Mouse (Mus musculus) hindbrain, embryonic 16.5 days (tissue): Measurements from ENCODE around the gene Cyp2d11. TPM values are rescaled to one million over a fixed set of nuclear protein-coding genes. Genes with fewer than 3 reads are reported as not detected.
"Not testable (repeated sequence)": the region's sequence is repeated elsewhere in the genome, so short reads cannot be mapped to it uniquely, and the experiment has no call there.

Source experiments
- ATAC-seq: fragments of 200-750 bp; cut with Nextera tagmentation; 2 replicates; pipeline ENCODE4 v1.8.0; 2017; ENCODE audit warnings: moderate TSS enrichment, moderate library complexity
- H3K27ac ChIP-seq: fragments of 300-500 bp; sonication (generic); 2 replicates; pipeline ENCODE4 v1.5.1; 2014; ENCODE audit warnings: low read depth, mild to moderate bottlenecking, control low read depth, low read length, moderate library complexity
- H3K27me3 ChIP-seq: fragments of 300-500 bp; sonication (generic); replicated peaks from 2 replicates; pipeline ENCODE4 v1.6.1; 2014; ENCODE audit warnings: low read length; ENCODE audit not compliant: control insufficient read depth, insufficient read depth
- H3K36me3 ChIP-seq: fragments of 300-500 bp; sonication (generic); 2 replicates; pipeline ENCODE4 v1.6.1; 2014; ENCODE audit warnings: mild to moderate bottlenecking, low read length, moderate library complexity, mixed read lengths; ENCODE audit not compliant: control insufficient read depth, insufficient read depth
- H3K4me1 ChIP-seq: fragments of 300-500 bp; sonication (generic); 2 replicates; pipeline ENCODE4 v1.6.1; 2014; ENCODE audit warnings: low read depth, low read length; ENCODE audit not compliant: control insufficient read depth, insufficient read depth
- H3K4me2 ChIP-seq: fragments of 300-500 bp; sonication (generic); 2 replicates; pipeline ENCODE4 v1.6.1; 2014; ENCODE audit warnings: mild to moderate bottlenecking, low read length, control low read depth, moderate library complexity
- H3K4me3 ChIP-seq: fragments of 300-500 bp; sonication (generic); 2 replicates; pipeline ENCODE4 v1.5.1; 2014; ENCODE audit warnings: mild to moderate bottlenecking, low read length, control low read depth, moderate library complexity
- H3K9ac ChIP-seq: fragments of 300-500 bp; sonication (generic); 2 replicates; pipeline ENCODE4 v1.6.1; 2014; ENCODE audit warnings: low read depth, mild to moderate bottlenecking, control low read depth, low read length, moderate library complexity
- H3K9me3 ChIP-seq: fragments of 300-500 bp; sonication (generic); 2 replicates; pipeline ENCODE4 v1.6.1; 2014; ENCODE audit warnings: mild to moderate bottlenecking, low read length, moderate library complexity; ENCODE audit not compliant: control insufficient read depth
- WGBS: fragments of 180-500 bp; shearing (Covaris S2); extraction: QIAGEN DNeasy Blood & Tissue Kit; methylation state at CpG from one replicate; pipeline ENCODE4 v1.1.7; 2014; 5-methylcytosine and 5-hydroxymethylcytosine counted together
- polyA plus RNA-seq: library from polyadenylated mRNA; unstranded; fragments of >200 nt; fragmentation: Nextera tagmentation; extraction: Ambion mirVana; gene quantifications from 2 replicates; pipeline ENCODE4 v1.2.1, GENCODE M21; 2015

Gene Cyp2d11
- polyA plus RNA-seq, result not detected in 2 replicates

- WGBS, result 83% methylated on average over 2 of the region's 2 CpGs
- H3K9ac ChIP-seq, H3K4me3 ChIP-seq, H3K4me1 ChIP-seq, H3K9me3 ChIP-seq, ATAC-seq, H3K36me3 ChIP-seq, H3K27ac ChIP-seq, H3K4me2 ChIP-seq, H3K27me3 ChIP-seq: not testable (repeated sequence)
Observed at GRCm38 (mm10) chr15:82393922-82394321, at the start of gene Cyp2d11. TSS of gene Cyp2d11 (minus strand) at chr15:82394022.

- H3K4me2 ChIP-seq, result no peak overlapping the region
- H3K4me1 ChIP-seq, result no peaks in the 10 kb centered on the region
- H3K36me3 ChIP-seq, result no peaks in the 10 kb centered on the region
- H3K9me3 ChIP-seq, result 0 out of 2 replicates have a peak, but pooled peaks cover 3% of the 10 kb centered on the region
- no peak for ATAC-seq
- H3K9ac ChIP-seq, result no peak overlapping the region; the same call in 1 of the 2 replicates
- no peaks in the 10 kb centered on the region for H3K27me3 ChIP-seq
- no peak overlapping the region for H3K4me3 ChIP-seq
- WGBS, result 72% methylated on average over 5 of the region's 5 CpGs
- H3K27ac ChIP-seq, result no peak overlapping the region
Observed at GRCm38 (mm10) chr15:82437975-82438617, 44.3 kb upstream of the Cyp2d11 start.

- no peak overlapping the region for H3K4me3 ChIP-seq
- no peak overlapping the region for H3K9ac ChIP-seq
- H3K36me3 ChIP-seq, result no peaks in the 10 kb centered on the region
- 92% methylated on average over 2 of the region's 2 CpGs for WGBS
- H3K9me3 ChIP-seq, result 0 out of 2 replicates have a peak, but pooled peaks cover 3% of the 10 kb centered on the region
- H3K4me2 ChIP-seq, result no peak overlapping the region
- ATAC-seq, result no peak
- H3K27me3 ChIP-seq, result no peaks in the 10 kb centered on the region
- H3K4me1 ChIP-seq, result no peaks in the 10 kb centered on the region
- H3K27ac ChIP-seq, result no peak overlapping the region
Observed at GRCm38 (mm10) chr15:82435606-82436005, 41.8 kb upstream of the Cyp2d11 start.

GRCm38 (mm10) chr15:82435011-82435410, 41.2 kb upstream of the Cyp2d11 start:
- Histone ChIP-seq H3K27me3 (no peaks in the 10 kb centered on the region), H3K9me3 (0 out of 2 replicates have a peak, but pooled peaks cover 5% of the 10 kb centered on the region), H3K36me3 (no peaks in the 10 kb centered on the region), H3K27ac (no peak overlapping the region), H3K4me1 (no peaks in the 10 kb centered on the region), H3K4me2 (no peak overlapping the region), H3K4me3 (no peak overlapping the region), H3K9ac (no peak overlapping the region)
- WGBS, result 86% methylated on average over 3 of the region's 3 CpGs
- ATAC-seq, result no peak

GRCm38 (mm10) chr15:82434541-82434940, 40.7 kb upstream of the Cyp2d11 start:
- no peak for ATAC-seq
- no peak overlapping the region for H3K4me3 ChIP-seq
- WGBS, result 93% methylated on average over 3 of the region's 3 CpGs
- H3K9ac ChIP-seq, result no peak overlapping the region
- no peaks in the 10 kb centered on the region for H3K27me3 ChIP-seq
- H3K4me2 ChIP-seq, result no peak overlapping the region
- 0 out of 2 replicates have a peak, but pooled peaks cover 5% of the 10 kb centered on the region for H3K9me3 ChIP-seq
- no peaks in the 10 kb centered on the region for H3K4me1 ChIP-seq
- no peaks in the 10 kb centered on the region for H3K36me3 ChIP-seq
- no peak overlapping the region for H3K27ac ChIP-seq

- no peak for ATAC-seq
- no peak overlapping the region for H3K9ac ChIP-seq
- H3K4me2 ChIP-seq, result no peak overlapping the region
- H3K9me3 ChIP-seq, result 0 out of 2 replicates have a peak, but pooled peaks cover 5% of the 10 kb centered on the region
- 98% methylated on average over 3 of the region's 3 CpGs for WGBS
- H3K27ac ChIP-seq, result no peak overlapping the region
- no peaks in the 10 kb centered on the region for H3K4me1 ChIP-seq
- H3K36me3 ChIP-seq, result no peaks in the 10 kb centered on the region
- no peak overlapping the region for H3K4me3 ChIP-seq
- no peaks in the 10 kb centered on the region for H3K27me3 ChIP-seq
Observed at GRCm38 (mm10) chr15:82433621-82434020, 39.8 kb upstream of the Cyp2d11 start.

- Histone ChIP-seq H3K4me2 (no peak within 1 kb of the TSS), H3K27me3 (no peaks in the 10 kb centered on the region), H3K4me3 (no peak within 1 kb of the TSS), H3K36me3 (no peaks in the 10 kb centered on the region), H3K9me3 (0 out of 2 replicates have a peak, but pooled peaks cover 5% of the 10 kb centered on the region), H3K27ac (no peak within 1 kb of the TSS), H3K9ac (no peak within 1 kb of the TSS), H3K4me1 (no peaks in the 10 kb centered on the region)
- no peak for ATAC-seq
Observed at GRCm38 (mm10) chr15:82433137-82433536, 39.3 kb upstream of the Cyp2d11 start, which contains the start of gene Cyp2d9. TSS of gene Cyp2d9 (plus strand) at chr15:82433437.

- ATAC-seq, result no peak
- Histone ChIP-seq H3K9me3 (no peaks in the 10 kb centered on the region), H3K27ac (no peak overlapping the region), H3K4me3 (no peak overlapping the region), H3K36me3 (no peaks in the 10 kb centered on the region), H3K27me3 (no peaks in the 10 kb centered on the region), H3K9ac (no peak overlapping the region), H3K4me2 (no peak overlapping the region), H3K4me1 (no peaks in the 10 kb centered on the region)
- WGBS, result 90% methylated on average over 3 of the region's 3 CpGs
Observed at GRCm38 (mm10) chr15:82423471-82423870, 29.6 kb upstream of the Cyp2d11 start.

- Histone ChIP-seq H3K36me3 (no peaks in the 10 kb centered on the region), H3K27me3 (no peaks in the 10 kb centered on the region), H3K4me3 (no peak overlapping the region), H3K9ac (no peak overlapping the region), H3K27ac (no peak overlapping the region), H3K9me3 (no peaks in the 10 kb centered on the region), H3K4me1 (no peaks in the 10 kb centered on the region), H3K4me2 (no peak overlapping the region)
- 78% methylated on average over 4 of the region's 4 CpGs for WGBS
- ATAC-seq, result no peak
Observed at GRCm38 (mm10) chr15:82422935-82423334, 29.1 kb upstream of the Cyp2d11 start.
